Mouse (Mus musculus) mouse trophoblast stem cell (cell line): Measurements from ENCODE around the gene Slc2a13.

Source experiments
- in situ Hi-C, 2 experiments: fragments of 300-500 bp; cut with MseI, MboI; formaldehyde crosslinking; loops; 2 replicates in 1 of 2; 3 replicates in 1 of 2; pipeline ENCODE4 v1.15.1; 2025

Slc2a13 gene

GRCm38 (mm10) chr15:91279571-91279970 is 293.5 kb downstream of the Slc2a13 start:
- in situ Hi-C loops: no loop called here

- in situ Hi-C loops: no loop called here
Observed at GRCm38 (mm10) chr15:91275961-91276360, 297.1 kb downstream of the Slc2a13 start.

GRCm38 (mm10) chr15:91268532-91268931 is 304.5 kb downstream of the Slc2a13 start:
- in situ Hi-C loops: no loop called here

- in situ Hi-C loops: no loop called here
Observed at GRCm38 (mm10) chr15:91263926-91264325, 309.1 kb downstream of the Slc2a13 start.

GRCm38 (mm10) chr15:91260578-91260977 is 312.5 kb downstream of the Slc2a13 start:
- in situ Hi-C loops: no loop called here

- in situ Hi-C loops: no loop called here
Observed at GRCm38 (mm10) chr15:91257140-91257539, 315.9 kb downstream of the Slc2a13 start.

GRCm38 (mm10) chr15:91255308-91255707 is 317.8 kb downstream of the Slc2a13 start:
- in situ Hi-C loops: no loop called here

GRCm38 (mm10) chr15:91252956-91253355 is 320.1 kb downstream of the Slc2a13 start:
- in situ Hi-C loops: no loop called here

GRCm38 (mm10) chr15:91251544-91252408 is 321.3 kb downstream of the Slc2a13 start:
- in situ Hi-C loops: no loop called here

- in situ Hi-C loops: no loop called here
Observed at GRCm38 (mm10) chr15:91250815-91251214, 322.2 kb downstream of the Slc2a13 start.

GRCm38 (mm10) chr15:91240683-91241335 is 332.3 kb downstream of the Slc2a13 start:
- in situ Hi-C loops: no loop called here

- in situ Hi-C loops: no loop called here
Observed at GRCm38 (mm10) chr15:91237294-91237693, 335.8 kb downstream of the Slc2a13 start.
